Mouse (Mus musculus) adrenal gland, adult 18-20 months (tissue): Measurements from ENCODE around the gene Rprd2. TPM values are rescaled to one million over a fixed set of nuclear protein-coding genes. Genes with fewer than 3 reads are reported as not detected.
"Not testable (repeated sequence)": the region's sequence is repeated elsewhere in the genome, so short reads cannot be mapped to it uniquely, and the experiment has no call there.

Experiments used
- DNase-seq, 2 experiments: peaks; one replicate each; pipeline ENCODE4 v3.0.0; 2021 to 2022; ENCODE audit warnings: low spot score in 2 of 2
- total RNA-seq, 2 experiments: library from RNA; stranded (reverse); gene quantifications; 1 replicate in 1 of 2; 2 replicates in 1 of 2; pipeline ENCODE4 v1.2.3; 2021

Gene Rprd2
- total RNA-seq, 2 experiments from 2014 or later = 43.0 to 46.8 TPM

DNA sequence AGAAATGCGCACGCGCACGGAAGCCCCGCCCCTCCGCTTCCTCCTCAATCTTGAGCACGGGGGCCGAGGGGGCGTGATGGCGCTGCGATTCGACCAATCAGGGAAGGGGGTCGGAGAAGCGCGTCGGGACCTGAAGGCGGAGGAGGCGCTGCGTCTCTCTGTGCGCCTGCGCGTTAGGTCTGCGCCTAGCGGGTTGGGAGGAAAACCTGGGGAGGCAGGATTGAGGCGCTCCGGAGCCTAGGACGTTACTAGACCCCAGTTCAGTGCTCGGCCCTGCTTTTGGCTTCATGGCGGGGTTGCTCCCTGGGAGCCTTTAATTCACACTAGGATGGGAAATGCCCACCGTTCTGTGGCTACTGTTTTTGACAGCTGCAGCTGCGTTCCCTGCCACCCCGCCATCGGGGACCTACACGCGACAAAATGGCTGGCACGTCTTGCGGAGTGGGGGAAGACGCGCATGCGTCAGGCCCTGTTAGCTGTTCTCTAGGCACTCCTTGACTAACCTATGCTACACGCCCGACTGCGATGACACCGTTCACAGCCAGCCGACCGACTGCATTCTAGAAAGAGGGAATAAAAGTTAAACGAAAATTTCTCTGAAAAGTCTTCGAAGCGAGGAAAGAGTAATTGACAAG, 805 bp upstream of the Rprd2 start:
- peak; percentile 98 to 99 for DNase-seq

DNA sequence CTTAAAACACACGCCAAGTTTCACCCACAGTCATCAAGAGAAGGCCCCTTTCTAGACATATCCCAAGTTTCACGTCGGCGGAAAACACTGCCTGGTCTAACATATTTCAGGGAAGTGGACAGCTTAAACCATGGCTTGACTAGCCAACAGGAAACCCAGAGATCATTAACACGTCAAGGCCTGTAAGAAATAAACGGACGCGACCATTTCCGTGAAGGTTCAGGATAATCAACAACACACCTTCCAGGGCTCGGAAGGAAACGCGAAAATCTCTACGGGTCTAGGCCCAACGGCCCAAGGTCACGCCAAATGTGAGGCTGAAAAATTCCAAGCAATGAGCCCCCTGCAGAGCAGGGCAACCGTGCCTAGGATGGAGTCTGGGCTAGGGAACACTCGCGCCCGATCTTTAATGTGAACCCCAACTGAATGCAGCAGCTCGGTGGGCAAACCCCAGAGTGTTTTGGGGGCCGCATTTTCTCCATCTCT, 594 bp downstream of the Rprd2 start:
- peak; percentile 46 to 56 for DNase-seq

DNA sequence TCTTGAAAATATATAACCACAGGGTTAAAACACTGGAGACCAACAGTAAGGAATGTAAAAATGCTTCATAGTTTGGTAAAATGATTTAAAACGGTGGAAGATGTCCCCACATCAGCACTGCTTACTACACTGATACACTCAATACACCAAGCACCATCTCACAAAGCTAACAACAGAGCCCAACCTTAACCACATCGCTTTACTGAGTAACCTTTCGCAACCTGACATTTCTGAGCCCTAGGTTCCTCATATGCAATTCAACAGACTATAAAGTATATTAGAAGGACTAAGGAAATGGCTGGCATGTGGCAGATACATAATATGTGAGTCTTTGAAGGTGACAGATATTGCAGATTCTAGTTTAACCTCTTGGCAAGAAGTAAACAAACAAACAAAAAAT, 2.0 kb downstream of the Rprd2 start:
- no peak for DNase-seq

DNA sequence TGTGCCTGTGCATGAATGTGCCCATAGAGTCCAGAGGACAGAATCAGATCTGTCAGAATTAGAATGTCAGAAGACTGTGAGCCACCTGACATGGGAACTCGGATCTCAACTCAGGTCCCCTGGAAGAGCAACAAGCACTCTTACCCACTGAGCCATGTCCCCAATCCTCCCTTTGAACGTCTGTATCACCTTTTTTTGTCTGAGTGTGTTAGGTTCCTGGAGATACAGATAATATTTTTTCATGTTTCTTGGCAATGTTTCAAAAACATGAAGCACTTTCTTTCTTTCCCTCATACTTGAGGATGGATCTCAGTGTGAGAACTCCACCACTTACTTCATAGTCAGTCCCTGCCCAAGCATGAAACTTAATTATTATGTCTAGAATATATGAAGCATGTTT, 10.3 kb downstream of the Rprd2 start:
- DNase-seq = no peak

DNA sequence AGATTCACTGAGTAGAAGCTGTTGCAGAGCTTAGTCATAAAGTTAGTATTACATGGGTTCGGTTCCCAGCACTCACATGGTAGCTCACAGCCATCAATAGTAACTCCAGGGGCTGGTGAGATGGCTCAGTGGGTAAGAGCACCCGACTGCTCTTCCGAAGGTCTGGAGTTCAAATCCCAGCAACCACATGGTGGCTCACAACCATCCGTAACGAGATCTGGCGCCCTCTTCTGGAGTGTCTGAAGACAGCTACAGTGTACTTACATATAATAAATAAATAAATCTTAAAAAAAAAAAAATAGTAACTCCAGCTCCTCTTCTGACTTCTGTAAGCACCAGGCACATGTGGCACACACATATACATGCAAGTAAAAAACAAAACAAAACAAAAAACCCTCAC, 11.0 kb downstream of the Rprd2 start:
- not testable (repeated sequence) for DNase-seq

DNA sequence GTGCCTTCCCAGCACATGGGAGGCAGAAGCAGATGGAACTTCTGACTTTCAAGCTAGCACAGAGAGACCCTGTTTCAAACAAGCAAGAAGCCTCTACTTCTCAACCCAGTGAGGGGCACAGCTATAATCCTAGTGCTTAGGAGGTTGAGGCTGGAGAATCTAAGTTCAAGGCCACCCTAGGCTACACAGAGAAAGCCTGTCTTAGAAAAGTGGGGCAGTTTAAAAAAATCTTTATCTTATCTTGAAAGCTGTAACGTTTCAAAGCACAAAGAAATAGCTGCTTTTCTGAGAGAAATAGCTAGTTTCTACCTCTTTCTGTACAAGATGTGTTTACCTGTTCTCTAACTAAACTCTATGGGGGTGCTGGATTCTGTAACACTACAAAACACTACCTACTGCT, 12.0 kb downstream of the Rprd2 start:
- DNase-seq = no peak

DNA sequence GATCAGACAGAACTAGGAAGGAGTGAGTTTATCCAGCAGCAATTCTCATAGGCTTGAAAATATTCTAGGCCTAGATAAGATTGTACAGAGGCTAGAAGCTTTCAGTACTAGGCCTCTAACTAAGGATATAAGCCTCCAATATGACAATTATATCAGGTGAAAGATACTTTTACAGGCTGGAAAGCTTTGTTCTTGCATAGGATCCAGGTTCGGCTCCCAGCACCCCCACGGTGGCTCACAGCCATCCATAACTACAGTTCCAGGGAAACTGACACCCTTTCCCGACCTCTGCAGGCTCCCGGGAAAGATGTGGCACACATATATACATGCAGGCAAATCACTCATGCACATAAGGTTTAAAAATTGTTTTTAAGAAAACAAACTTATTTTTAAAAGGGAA, 14.8 kb downstream of the Rprd2 start:
- no peak for DNase-seq

DNA sequence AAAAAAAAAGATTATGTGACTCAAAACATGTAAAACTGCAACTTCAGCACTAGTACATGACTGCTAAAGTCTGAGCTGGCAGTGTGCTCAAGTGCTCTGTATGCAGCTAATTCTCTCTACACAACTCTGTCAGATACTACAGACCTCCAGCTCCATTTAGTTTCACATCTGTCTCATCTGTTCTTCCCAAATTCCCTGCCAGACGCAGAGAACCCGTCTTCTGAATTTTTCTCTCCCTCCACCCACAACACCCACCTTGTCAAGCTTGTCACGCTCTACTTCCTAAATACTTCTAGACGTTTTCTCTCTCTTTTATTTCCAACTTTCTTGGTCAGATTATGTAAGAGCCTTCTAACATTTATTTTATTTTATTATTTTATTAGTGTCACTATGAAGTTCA, 19.9 kb downstream of the Rprd2 start:
- no peak for DNase-seq

DNA sequence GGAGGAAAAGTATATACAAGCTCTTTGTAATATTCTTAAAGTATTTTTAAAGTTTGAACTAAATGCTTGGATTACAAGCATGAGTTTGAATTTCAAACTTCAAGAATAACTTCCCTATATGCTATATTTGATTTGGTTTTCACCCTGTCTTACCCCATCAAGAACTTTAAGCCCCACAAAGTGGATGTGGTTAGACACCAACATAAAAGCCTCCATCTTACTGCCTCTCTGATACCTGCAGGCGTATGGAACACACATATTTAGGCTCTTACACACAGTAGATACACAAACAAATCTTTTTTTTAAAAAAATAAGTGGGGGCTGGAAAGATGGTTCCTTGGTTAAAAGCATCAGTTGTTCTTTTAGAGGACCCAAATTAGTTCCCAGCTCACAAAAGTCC, 24.4 kb downstream of the Rprd2 start:
- no peak for DNase-seq

DNA sequence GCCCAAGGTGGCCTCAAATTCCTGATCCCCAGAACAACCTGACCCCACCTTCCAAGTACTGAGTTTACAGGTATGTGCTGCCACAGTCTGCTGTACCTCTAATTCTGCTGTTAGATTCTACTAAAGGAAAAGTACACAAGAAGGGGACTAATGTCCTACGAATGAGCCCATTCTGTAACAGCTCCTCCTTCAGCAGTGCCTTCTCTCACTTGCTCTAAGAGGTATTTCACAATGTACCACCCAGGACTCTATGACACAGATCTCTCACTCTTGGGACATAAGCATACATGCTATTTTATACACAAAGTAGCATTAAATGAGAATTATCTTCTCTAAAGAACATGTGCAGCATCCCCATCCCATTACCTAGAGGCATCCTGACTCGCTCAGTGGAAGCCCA, 25.0 kb downstream of the Rprd2 start:
- DNase-seq = no peak

DNA sequence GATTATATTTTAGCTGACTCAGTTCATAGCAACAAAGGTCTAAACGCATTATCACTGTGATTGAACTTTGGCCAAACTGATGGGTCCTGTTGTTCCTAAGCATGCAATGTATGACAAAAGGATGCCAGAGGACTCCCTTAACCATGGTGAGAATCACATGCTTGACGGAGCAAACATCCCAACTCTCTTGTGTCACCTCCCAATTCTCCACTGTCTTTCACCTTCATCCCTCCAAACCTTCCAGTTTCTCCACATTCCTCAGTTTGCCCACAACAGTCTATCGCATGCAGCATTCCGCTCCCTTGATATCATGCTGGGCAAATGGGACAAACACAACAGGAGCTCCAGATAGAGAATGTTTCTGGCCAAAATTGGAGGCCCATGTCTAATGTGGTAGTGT, 33.2 kb downstream of the Rprd2 start:
- DNase-seq = no peak

DNA sequence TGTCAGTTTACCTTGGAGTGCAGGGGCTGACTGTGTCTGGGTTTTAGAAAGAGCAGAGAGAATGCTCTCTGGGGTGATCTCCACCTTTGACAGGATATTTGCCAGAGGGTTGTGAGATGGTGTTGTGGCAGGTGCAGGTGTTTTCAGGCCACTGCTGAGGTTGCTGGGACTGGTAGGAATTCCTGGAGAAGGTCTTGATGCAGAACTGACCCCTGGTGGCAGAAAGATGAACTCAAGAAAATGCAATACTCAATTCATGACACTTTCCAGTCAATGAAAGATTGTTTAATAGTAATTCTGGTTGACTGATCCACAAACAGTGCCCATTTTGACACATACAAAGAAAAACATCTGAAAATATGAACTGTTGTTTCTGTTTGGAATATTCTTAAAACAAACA, 46.7 kb downstream of the Rprd2 start:
- no peak for DNase-seq

DNA sequence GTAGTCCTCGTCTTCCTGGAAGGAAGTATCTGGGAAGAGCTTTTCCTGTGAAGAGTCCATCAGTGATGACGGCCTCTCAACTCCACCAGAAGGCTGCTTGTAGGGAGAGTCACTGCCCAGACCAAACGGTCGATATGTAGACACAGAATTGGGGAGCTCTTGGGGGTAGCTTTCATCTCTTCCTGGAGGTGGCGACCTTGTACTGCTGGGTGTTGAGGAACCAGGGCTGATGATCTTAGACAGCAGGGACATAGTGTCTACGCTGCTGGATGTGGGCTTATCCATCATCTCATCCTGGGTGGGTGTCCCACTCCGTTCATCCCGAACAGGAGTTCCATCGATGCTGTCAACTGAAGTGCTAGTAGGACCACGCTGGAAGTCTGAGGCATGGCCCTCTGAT, 53.1 kb downstream of the Rprd2 start:
- no peak for DNase-seq

DNA sequence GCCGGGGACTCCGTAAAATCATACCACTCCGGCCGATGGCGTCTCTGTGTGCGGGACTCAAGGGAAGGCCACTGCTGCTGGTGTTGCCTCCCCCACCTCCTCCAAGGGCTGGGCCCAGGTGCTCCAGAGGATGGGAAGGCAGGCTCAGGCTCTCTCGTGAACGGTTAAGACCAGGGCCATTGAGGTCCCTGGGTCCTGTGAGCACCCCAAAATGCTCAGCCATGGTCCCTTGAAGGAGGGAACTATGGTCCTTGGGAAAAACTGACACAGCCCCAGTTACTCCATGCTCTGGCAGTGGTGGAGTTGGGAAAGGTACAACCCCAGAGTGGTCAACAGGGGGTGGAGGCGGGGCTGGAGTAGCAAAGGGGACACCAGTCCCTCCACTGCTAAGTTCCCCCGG, 54.9 kb downstream of the Rprd2 start:
- DNase-seq = no peak

DNA sequence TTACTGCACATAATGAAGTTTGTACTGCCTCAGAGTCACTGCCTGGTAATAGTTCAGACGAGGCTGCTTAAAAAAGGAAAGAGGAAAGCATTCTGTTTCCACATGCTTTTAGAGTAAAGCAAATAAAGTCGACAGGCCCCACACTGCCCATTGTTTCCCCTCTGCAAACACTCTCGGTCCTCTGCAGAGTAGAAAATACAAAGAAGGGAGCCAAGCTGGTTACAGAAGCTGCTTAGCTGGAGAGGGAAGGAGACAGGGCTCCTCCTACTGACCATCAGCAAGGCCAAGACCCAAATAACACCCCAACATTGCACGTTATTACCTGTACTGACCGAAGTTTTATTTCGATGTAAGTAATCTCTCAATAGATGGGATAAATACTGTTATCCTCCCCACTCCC, 55.7 kb downstream of the Rprd2 start:
- DNase-seq = no peak

DNA sequence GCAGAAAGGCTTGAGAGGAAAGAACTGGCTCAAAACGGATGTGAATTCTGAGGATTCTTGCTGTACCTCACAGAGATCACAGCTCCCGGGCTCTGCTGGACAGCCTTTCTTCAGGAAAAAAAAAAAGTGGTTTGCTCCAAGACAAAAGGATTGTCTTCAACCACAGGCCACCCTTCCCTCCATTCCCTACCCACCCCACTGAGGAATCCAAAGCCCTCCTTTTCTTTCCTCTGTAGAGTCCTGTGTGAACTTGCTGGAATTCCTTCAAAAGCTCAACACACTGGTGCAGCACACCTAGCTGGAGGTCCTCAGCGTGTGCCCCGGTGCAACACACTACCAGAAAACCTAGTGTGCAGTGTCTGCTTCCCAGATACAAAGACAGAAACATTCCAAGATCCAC, 56.9 kb downstream of the Rprd2 start:
- no peak for DNase-seq

DNA sequence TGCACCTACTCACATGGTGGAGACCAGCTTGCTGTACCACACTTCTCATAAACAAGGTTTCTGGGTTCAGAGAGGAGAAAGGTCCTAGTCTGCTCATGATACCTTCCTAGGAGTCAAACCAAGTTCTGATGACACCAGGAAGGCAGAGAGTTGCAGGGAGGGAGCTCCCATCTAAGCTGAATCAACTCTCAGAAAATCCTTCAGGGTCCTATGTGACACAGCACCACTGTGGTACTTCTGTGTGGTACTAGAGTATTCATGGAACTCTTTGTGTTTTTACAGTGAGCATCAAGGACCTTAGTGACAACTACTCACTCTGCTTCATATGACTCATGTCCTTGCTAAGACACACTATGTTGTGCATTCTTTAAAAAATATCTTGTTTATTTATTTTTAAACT, 58.0 kb downstream of the Rprd2 start:
- DNase-seq = no peak

DNA sequence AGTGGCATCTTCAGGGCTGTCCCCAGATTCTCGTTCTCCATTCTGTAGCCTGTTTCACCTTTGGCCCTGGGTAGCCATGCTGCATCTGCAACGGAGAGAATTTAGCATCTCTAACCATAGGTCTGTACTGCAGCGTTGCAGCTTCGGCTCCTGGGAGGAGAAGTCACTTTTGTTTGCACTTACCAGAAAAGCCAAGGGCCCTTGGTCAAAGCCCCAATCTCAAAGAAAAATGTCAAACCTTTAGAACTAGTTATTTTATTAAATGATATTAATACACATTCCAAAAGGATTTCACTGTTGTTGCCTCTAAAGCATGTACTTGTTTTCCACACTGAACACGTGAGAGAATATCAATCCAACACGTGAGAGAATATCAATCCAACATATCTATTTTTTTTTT, 58.6 kb downstream of the Rprd2 start, which contains the start of gene Tars2:
Gene Tars2, minus strand, starts transcription at position 101 of the 400 bp plus-strand sequence.
- no peak for DNase-seq

DNA sequence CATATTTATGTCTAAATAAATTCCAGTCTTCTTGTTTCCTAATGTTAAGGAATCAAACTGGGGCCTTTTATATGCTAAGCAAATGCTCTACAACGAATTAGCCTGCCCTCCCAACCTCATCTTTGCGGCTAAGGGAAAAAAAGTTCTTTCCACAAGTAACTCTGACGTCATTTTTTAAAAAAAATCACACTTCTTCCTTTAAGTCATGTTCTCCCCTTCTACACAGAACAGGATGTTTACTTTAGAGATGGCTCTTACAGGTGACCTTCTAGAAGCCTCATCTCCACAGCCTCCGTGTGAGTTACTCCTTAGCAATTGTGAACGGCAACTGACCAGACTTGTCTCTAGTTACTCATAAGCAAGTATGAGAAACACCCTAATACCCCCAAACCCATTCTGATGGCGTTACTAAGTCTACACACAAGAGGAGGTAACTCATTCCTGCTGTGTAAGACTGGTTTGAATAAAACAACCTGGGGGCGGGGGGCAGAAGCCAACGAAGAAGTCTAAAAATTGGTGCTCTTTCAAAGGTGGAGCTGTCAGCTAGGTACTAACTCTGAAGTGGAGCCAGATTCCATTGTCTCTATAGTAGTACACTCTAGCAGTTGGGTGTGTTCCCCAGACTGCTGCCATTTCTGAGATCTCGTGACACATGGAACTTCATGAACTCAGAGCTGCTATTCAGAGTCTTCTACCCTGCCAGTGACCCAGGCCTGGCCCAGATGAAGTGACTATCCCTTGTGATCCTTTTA, 60.0 kb downstream of the Rprd2 start:
- DNase-seq = no peak

DNA sequence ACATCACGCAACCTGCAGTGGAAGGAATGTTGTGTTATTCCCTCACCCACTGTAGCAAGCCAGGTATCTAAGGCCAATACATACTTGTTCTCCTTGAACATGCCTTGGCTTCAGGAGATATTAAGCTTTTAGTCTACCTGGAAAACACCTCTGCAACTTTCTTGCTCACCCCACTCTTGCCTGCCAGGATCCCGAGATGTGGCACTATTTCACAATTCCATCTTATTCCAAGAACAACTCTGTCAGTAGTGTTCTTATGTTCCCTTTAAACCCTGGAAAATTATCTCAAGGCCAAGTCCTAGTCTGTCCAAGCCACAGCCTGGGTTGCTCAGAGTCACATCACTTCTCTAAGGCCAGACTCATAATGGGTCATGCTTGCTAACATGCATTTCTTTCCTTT, 61.9 kb downstream of the Rprd2 start:
- DNase-seq = no peak

DNA sequence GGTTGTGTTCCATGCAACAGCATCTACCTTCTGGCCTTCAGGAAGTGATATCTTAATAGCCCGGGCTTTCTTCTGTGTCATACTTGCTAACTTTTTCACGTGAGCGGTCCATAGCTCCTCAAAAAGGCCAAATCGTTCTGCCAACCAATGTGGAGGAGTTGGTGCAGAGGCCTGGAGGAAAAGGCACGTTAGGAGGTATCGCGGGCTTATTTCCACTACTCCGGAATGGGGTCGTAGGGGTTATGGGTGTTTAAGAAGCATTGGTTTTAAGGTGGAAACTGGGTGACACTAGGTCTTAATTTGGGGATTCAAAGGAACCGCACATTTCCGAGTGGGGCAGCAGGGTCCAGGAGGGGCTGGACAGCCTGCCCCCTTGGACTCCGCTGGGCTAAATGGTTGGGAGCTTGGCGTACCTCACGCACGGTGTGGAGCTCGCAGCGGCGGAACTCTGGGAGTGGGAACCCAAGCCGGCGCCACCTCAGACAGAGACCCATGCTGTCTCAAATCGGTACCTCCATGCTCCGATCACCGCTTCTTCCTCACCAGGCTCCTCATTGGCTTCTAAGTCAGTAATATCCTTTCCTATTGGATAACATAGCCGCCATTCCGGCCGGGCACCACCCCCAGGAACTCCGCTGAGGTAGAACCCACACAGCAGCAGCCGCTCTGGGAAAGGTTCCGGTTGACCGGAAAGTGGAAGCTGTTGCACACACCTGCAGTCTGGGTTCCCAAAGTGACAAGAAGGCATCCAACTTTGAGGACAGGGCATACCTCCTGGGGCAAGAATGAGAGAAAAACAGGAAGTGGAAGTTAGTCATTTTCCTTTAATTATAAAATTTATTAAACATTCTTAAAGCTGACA, 64.1 kb downstream of the Rprd2 start:
- peak; percentile 83 to 88 for DNase-seq

DNA sequence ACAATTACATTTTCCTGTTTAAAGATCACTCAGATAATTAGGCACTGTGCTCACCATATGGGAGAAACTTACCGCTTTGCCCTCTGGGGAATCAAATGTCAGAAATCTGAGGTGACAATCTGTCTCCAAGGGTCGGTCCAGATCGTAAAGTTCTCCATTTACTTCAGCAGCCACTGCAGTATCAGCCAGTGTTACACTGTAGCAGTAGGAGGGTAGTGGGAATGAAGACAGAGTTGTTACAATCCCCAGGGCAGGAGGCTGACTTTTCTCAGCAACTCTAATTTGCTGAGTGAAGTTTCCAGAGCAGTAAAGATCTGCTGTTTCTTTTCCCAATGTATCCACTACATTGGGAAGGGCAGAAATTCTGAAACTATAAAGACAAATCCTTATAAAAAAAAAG, 65.7 kb downstream of the Rprd2 start:
- no peak for DNase-seq
